Mouse (Mus musculus): ENCODE measurements at regions not wholly inside any gene's neighbourhood (a gene's known extent, or its start where the extent isn't known, plus 50 kb on each side); places are given as distances from the start of the nearest gene placed in this dataset.
"Not testable (repeated sequence)": the region's sequence is repeated elsewhere in the genome, so short reads cannot be mapped to it uniquely, and the experiment has no call there.

DNA sequence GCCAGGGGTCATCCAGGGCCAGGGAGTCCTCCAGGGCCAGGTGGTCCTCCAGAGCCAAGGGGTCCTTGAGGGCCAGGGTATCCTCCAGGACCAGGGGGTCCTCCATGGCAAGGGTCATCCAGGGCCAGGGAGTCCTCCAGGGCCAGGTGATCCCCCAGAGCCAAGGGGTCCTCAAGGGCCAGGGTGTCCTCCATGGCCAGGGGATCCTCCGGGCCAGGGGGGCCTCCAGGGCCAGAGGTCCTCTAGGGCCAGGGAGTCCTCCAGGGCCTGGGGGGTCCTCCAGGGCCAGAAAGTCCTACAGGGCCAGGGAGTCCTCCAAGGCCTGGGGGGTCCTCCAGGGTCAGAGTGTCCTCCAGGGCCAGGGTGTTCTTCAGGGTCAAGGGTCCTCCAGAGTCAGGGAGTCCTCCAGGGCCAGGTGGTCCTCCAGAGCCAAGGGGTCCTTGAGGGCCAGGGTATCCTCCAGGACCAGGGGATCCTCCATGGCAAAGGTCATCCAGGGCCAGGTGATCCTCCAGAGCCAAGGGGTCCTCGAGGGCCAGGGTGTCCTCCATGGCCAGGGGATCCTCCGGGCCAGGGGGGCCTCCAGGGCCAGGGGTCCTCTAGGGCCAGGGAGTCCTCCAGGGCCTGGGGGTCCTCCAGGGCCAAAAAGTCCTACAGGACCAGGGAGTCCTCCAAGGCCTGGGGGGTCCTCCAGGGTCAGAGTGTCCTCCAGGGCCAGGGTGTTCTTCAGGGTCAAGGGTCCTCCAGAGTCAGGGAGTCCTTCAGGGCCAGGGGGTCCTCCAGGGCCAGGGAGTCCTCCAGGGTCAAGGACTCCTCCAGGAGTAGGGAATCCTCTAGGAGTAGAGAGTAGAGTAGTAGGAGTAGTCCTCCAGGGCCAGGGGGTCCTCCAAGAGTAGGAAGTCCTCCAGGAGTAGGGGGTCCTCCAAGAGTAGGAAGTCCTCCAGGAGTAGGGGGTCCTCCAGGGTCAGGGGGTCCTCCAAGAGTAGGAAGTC is 56.6 kb downstream of the Gm12728 start:
- not testable (repeated sequence) for TF ChIP-seq CTCF (IDR thresholded peaks at IDR 0.05; ENCODE audit: borderline replicate concordance, extremely low read depth, insufficient read depth, insufficient read length); POLR2A (IDR thresholded peaks at IDR 0.05; ENCODE audit: borderline replicate concordance, extremely low read depth, insufficient read depth, insufficient read length, poor library complexity, severe bottlenecking)
